9 mouse cellular contexts compared by ENCODE assay signal in genomic region chr6:34543303-34544206, GRCm38 (mm10). TPM values are rescaled to one million over a fixed set of nuclear protein-coding genes. Genes with fewer than 3 reads are reported as not detected.
A peak's percentile ranks its signal among the peaks of the same experiment; 100 is the strongest.
DNase-seq lines count a peak whose midpoint lies in the region; ATAC-seq lines count a peak whose summit lies in the region.
"Had no signal": no experiment of that assay in that cellular context is flagged by ENCODE, and none has a peak within 500 bp of the region (broad histone marks: within the 10 kb centered on the region; RNA-seq: fewer than 3 reads in every experiment).

No protein-coding gene starts in this region.

- no peaks in the 10 kb centered on the region for H3K9me3 ChIP-seq in embryonic facial prominence, embryonic 13.5 days
- H3K9me3 ChIP-seq in neural tube, embryonic 14.5 days (ENCODE audit: control insufficient read depth, low read length) = no peaks in the 10 kb centered on the region
- H3K9me3 ChIP-seq: liver, embryonic 13.5 days had no signal

- H3K4me1 ChIP-seq in embryonic facial prominence, embryonic 13.5 days = peaks cover 39% of the 10 kb centered on the region
- 0 out of 2 replicates have a peak, but pooled peaks cover 5% of the 10 kb centered on the region for H3K4me1 ChIP-seq in neural tube, embryonic 14.5 days (ENCODE audit: control insufficient read depth, insufficient read depth, low read length)
- H3K4me1 ChIP-seq: liver, embryonic 13.5 days had no signal

- H3K4me2 ChIP-seq in embryonic facial prominence, embryonic 13.5 days = peak overlapping the region; percentile 31
- H3K4me2 ChIP-seq in neural tube, embryonic 14.5 days (ENCODE audit: low read depth, low read length) = no peak overlapping the region
- H3K4me2 ChIP-seq: liver, embryonic 13.5 days had no signal

- WGBS in embryonic facial prominence, embryonic 13.5 days = 33% methylated on average over 21 of the region's 21 CpGs
- WGBS in neural tube, embryonic 14.5 days = 49% methylated on average over 21 of the region's 21 CpGs

- peak; percentile 5 for DNase-seq in layer of hippocampus, adult 11-12 months (ENCODE audit: low spot score)
- DNase-seq in layer of hippocampus, postnatal 14 days (ENCODE audit: low spot score in 2 of 2) = no peak
- peak; percentile 15 for DNase-seq in kidney, adult 18-20 months
- DNase-seq in frontal cortex, postnatal 10 days (ENCODE audit: low spot score in 2 of 2) = no peak
- no peak for DNase-seq in frontal cortex, postnatal 36 days (ENCODE audit: low spot score in 2 of 2)
- DNase-seq in cerebellum, postnatal 14 days = no peak
- DNase-seq: liver, embryonic 13.5 days had no signal

- H3K27me3 ChIP-seq in embryonic facial prominence, embryonic 13.5 days = no peaks in the 10 kb centered on the region
- no peaks in the 10 kb centered on the region for H3K27me3 ChIP-seq in neural tube, embryonic 14.5 days (ENCODE audit: control insufficient read depth, insufficient read depth, low read length)

- peak; percentile 56; the same call in 1 of the 2 replicates for ATAC-seq in embryonic facial prominence, embryonic 13.5 days (ENCODE audit: insufficient number of reproducible peaks, insufficient read depth, low FRiP score, low TSS enrichment, low read depth)
- ATAC-seq in neural tube, embryonic 14.5 days (ENCODE audit: low read depth) = no peak

- H3K36me3 ChIP-seq in embryonic facial prominence, embryonic 13.5 days = no peaks in the 10 kb centered on the region
- H3K36me3 ChIP-seq in neural tube, embryonic 14.5 days (ENCODE audit: control insufficient read depth, insufficient read depth, low read length) = no peaks in the 10 kb centered on the region
- H3K36me3 ChIP-seq: liver, embryonic 13.5 days had no signal

- H3K9ac ChIP-seq in embryonic facial prominence, embryonic 13.5 days = no peak overlapping the region
- H3K9ac ChIP-seq in neural tube, embryonic 14.5 days (replicated peaks; ENCODE audit: low read depth, low read length) = 0 out of 2 replicates have a peak overlapping the region, but pooled peaks have one; percentile 4
- H3K9ac ChIP-seq: liver, embryonic 13.5 days had no signal

- H3K4me3 ChIP-seq in embryonic facial prominence, embryonic 13.5 days = no peak overlapping the region
- H3K4me3 ChIP-seq in neural tube, embryonic 14.5 days (ENCODE audit: low read depth, low read length) = no peak overlapping the region
- H3K4me3 ChIP-seq: liver, embryonic 13.5 days had no signal

- peak overlapping the region; percentile 82 for H3K27ac ChIP-seq in embryonic facial prominence, embryonic 13.5 days
- no peak overlapping the region for H3K27ac ChIP-seq in neural tube, embryonic 14.5 days (ENCODE audit: low read depth, low read length)
- H3K27ac ChIP-seq: liver, embryonic 13.5 days had no signal

RNA-seq across cellular contexts. Expression of gene Cald1, which starts 54.7 kb away (rescaled TPM):
- 10 to 100 TPM; 31.5 to 43.3 TPM for total RNA-seq in layer of hippocampus, postnatal 14 days (2021)
- 432 and 463 TPM in 2 replicates for polyA plus RNA-seq in embryonic facial prominence, embryonic 13.5 days (2015; fragmentation: Nextera tagmentation; extraction: Ambion mirVana)
- 29.1 and 70.9 TPM in 2 replicates for polyA plus RNA-seq in neural tube, embryonic 14.5 days (2014; fragmentation: Nextera tagmentation; extraction: Ambion mirVana)

Comparison
In these comparisons a context has a peak if more than half of its experiments do, and no peak if none do; other contexts are left out.
1. DNase-seq: peak in layer of hippocampus, adult 11-12 months (single experiment) and kidney, adult 18-20 months (single experiment); none in layer of hippocampus, postnatal 14 days (0 of 2), frontal cortex, postnatal 10 days (0 of 2), frontal cortex, postnatal 36 days (0 of 2) and cerebellum, postnatal 14 days (0 of 2).